Mouse (Mus musculus) G1E (cell line): ENCODE data around the gene Dohh.

Experiments
- CTCF ChIP-seq: IDR thresholded peaks from 2 replicates; pipeline ENCODE4 v1.5.1; 2012; ENCODE audit warnings: low read depth, low read length, inconsistent platforms, mixed read lengths
- GATA1 ChIP-seq: IDR thresholded peaks from 2 replicates; pipeline ENCODE4 v1.6.1; 2012; ENCODE audit warnings: borderline replicate concordance, low read length, inconsistent platforms, mixed read lengths
- GATA2 ChIP-seq: IDR thresholded peaks from 2 replicates; pipeline ENCODE4 v1.6.1; 2012; ENCODE audit warnings: low read depth, low read length, inconsistent platforms, borderline replicate concordance
- TAL1 ChIP-seq: conservative IDR thresholded peaks from 2 replicates; pipeline ENCODE4 v1.6.1; 2012; ENCODE audit warnings: low read depth, low read length, inconsistent platforms, mixed read lengths

DNA sequence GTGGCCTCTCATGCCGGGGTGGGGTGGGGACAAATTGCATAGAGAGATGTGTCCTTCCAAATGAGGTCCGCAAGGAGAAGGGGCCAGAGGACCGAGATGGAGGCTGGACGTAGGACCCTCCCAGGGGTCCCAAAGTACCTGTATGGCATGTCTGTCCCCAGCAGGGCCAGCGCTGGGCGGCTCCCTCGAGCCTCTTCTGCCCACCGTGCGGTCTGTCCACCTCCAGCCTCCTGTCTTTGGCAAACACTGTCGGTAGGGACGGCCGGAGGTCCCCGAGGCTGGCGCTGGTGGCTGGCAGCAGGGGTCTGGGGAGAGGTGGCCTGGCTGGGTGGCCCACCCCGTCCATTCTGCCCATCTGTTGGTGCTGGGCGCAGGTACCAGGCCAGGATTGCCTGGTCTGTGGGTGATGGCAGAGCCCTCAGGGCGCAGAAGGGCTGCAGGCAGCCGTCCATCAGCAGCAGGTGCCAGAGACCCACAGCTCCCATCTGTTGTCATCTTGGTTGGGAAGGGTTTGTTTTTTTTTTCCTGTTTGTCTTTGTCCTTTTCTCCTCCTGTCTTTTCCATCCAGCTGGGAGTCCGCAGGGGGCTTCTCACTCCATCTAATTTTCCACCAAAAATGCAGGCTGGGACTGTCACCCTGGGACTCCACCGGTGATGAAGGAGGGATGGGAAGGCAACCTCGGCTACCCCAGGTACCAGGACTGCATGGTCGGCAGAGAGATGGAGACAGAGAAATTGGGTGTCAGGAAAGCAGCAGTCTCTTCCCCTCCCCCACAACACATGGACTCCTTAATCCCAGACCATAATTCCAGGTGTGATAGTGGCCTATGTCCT is 16.4 kb downstream of the Dohh start:
- no peak for TF ChIP-seq CTCF
- no peak for TF ChIP-seq GATA1
- TF ChIP-seq GATA2 = no peak
- TF ChIP-seq TAL1 = no peak
